Mouse (Mus musculus) erythroblast, embryonic 14.5 days (primary cell): Measurements from ENCODE around the gene Bcar3. TPM values are rescaled to one million over a fixed set of nuclear protein-coding genes. Genes with fewer than 3 reads are reported as not detected.

Source experiments
- H3K27me3 ChIP-seq: 2 replicates; pipeline ENCODE4 v1.6.1; 2012; ENCODE audit warnings: inconsistent platforms; ENCODE audit not compliant: control insufficient read depth
- H3K36me3 ChIP-seq: 2 replicates; pipeline ENCODE4 v1.6.1; 2012; ENCODE audit warnings: mild to moderate bottlenecking, inconsistent platforms; ENCODE audit not compliant: control insufficient read depth
- H3K4me1 ChIP-seq: 2 replicates; pipeline ENCODE4 v1.6.1; 2012; ENCODE audit warnings: inconsistent platforms; ENCODE audit not compliant: control insufficient read depth
- H3K4me3 ChIP-seq: replicated peaks from 2 replicates; pipeline ENCODE3; 2012; ENCODE audit warnings: moderate library complexity, mild to moderate bottlenecking, inconsistent platforms
- H3K9me3 ChIP-seq: 2 replicates; pipeline ENCODE4 v1.6.1; 2012; ENCODE audit warnings: low read length, inconsistent platforms, mixed read lengths; ENCODE audit not compliant: control insufficient read depth
- GATA1 ChIP-seq: IDR thresholded peaks from 2 replicates; pipeline ENCODE4 v1.6.1; 2012; ENCODE audit warnings: low read length, inconsistent platforms, mixed read lengths
- TAL1 ChIP-seq: IDR thresholded peaks from 3 replicates; pipeline ENCODE4 v1.6.1; 2012; ENCODE audit warnings: low read length, inconsistent platforms, mixed read lengths
- polyA plus RNA-seq: library from polyadenylated mRNA; stranded (reverse); fragments of >175 nt; gene quantifications from 2 replicates; pipeline ENCODE4 v1.2.3, GENCODE M21; 2012

Bcar3 gene
- polyA plus RNA-seq, 1 experiment, result not detected

GRCm38 (mm10) chr3:122520875-122521274 is 226.9 kb downstream of the Bcar3 start:
- Histone ChIP-seq H3K4me3 (no peak overlapping the region), H3K9me3 (no peaks in the 10 kb centered on the region), H3K27me3 (no peaks in the 10 kb centered on the region), H3K36me3 (peaks cover 2% of the 10 kb centered on the region; the same call in 1 of the 2 replicates), H3K4me1 (no peaks in the 10 kb centered on the region)
- TF ChIP-seq TAL1, result no peak
- no peak for TF ChIP-seq GATA1

GRCm38 (mm10) chr3:122521294-122521693 is 227.4 kb downstream of the Bcar3 start:
- H3K9me3 ChIP-seq, result no peaks in the 10 kb centered on the region
- H3K36me3 ChIP-seq, result peaks cover 2% of the 10 kb centered on the region; the same call in 1 of the 2 replicates
- H3K4me1 ChIP-seq, result no peaks in the 10 kb centered on the region
- H3K27me3 ChIP-seq, result no peaks in the 10 kb centered on the region
- TF ChIP-seq GATA1 (no peak), TAL1 (no peak)
- no peak overlapping the region for H3K4me3 ChIP-seq

GRCm38 (mm10) chr3:122528477-122528876 is 234.5 kb downstream of the Bcar3 start:
- no peaks in the 10 kb centered on the region for H3K4me1 ChIP-seq

GRCm38 (mm10) chr3:122535938-122536703 is 242.2 kb downstream of the Bcar3 start:
- no peak for TF ChIP-seq TAL1
- no peak for TF ChIP-seq GATA1
- no peaks in the 10 kb centered on the region for H3K4me1 ChIP-seq
- H3K36me3 ChIP-seq, result no peaks in the 10 kb centered on the region
- no peaks in the 10 kb centered on the region for H3K9me3 ChIP-seq
- H3K4me3 ChIP-seq, result no peak overlapping the region
- no peaks in the 10 kb centered on the region for H3K27me3 ChIP-seq

More at GRCm38 (mm10) chr3:122528477-122528876, 234.5 kb downstream of the Bcar3 start:
- H3K27me3 ChIP-seq, result no peaks in the 10 kb centered on the region
- peaks cover 2% of the 10 kb centered on the region; the same call in 1 of the 2 replicates for H3K36me3 ChIP-seq
- H3K4me3 ChIP-seq, result no peak overlapping the region
- TF ChIP-seq GATA1 (no peak), TAL1 (no peak)
- no peaks in the 10 kb centered on the region for H3K9me3 ChIP-seq

GRCm38 (mm10) chr3:122538851-122539250 is 244.9 kb downstream of the Bcar3 start:
- TF ChIP-seq GATA1 (no peak), TAL1 (no peak)
- H3K27me3 ChIP-seq, result no peaks in the 10 kb centered on the region

GRCm38 (mm10) chr3:122539961-122540690 is 246.2 kb downstream of the Bcar3 start:
- no peak overlapping the region for H3K4me3 ChIP-seq
- H3K27me3 ChIP-seq, result no peaks in the 10 kb centered on the region
- no peaks in the 10 kb centered on the region; the same call in 1 of the 2 replicates for H3K36me3 ChIP-seq
- H3K9me3 ChIP-seq, result no peaks in the 10 kb centered on the region
- no peaks in the 10 kb centered on the region for H3K4me1 ChIP-seq
- TF ChIP-seq GATA1 (no peak), TAL1 (no peak)

More at GRCm38 (mm10) chr3:122538851-122539250, 244.9 kb downstream of the Bcar3 start:
- no peaks in the 10 kb centered on the region; the same call in 1 of the 2 replicates for H3K36me3 ChIP-seq
- no peaks in the 10 kb centered on the region for H3K4me1 ChIP-seq
- no peaks in the 10 kb centered on the region for H3K9me3 ChIP-seq
- no peak overlapping the region for H3K4me3 ChIP-seq

GRCm38 (mm10) chr3:122540918-122541317 is 247.0 kb downstream of the Bcar3 start:
- Histone ChIP-seq H3K4me1 (no peaks in the 10 kb centered on the region), H3K36me3 (no peaks in the 10 kb centered on the region; the same call in 1 of the 2 replicates), H3K9me3 (no peaks in the 10 kb centered on the region), H3K27me3 (no peaks in the 10 kb centered on the region), H3K4me3 (no peak overlapping the region)
- TF ChIP-seq TAL1, result no peak
- TF ChIP-seq GATA1, result no peak

- no peaks in the 10 kb centered on the region for H3K27me3 ChIP-seq
- TF ChIP-seq GATA1, result no peak
- TF ChIP-seq TAL1, result no peak
- no peak overlapping the region for H3K4me3 ChIP-seq
- H3K9me3 ChIP-seq, result no peaks in the 10 kb centered on the region
- H3K4me1 ChIP-seq, result peaks cover 4% of the 10 kb centered on the region
- H3K36me3 ChIP-seq, result no peaks in the 10 kb centered on the region; the same call in 1 of the 2 replicates
Observed at GRCm38 (mm10) chr3:122545346-122545745, 251.4 kb downstream of the Bcar3 start.

GRCm38 (mm10) chr3:122547469-122547868 is 253.5 kb downstream of the Bcar3 start:
- TF ChIP-seq TAL1, result no peak
- no peak for TF ChIP-seq GATA1
- H3K4me1 ChIP-seq, result peaks cover 4% of the 10 kb centered on the region
- no peaks in the 10 kb centered on the region for H3K27me3 ChIP-seq
- no peaks in the 10 kb centered on the region for H3K36me3 ChIP-seq
- H3K9me3 ChIP-seq, result no peaks in the 10 kb centered on the region
- H3K4me3 ChIP-seq, result no peak overlapping the region
